Mouse (Mus musculus) gastrocnemius, postnatal 36 days (tissue): ENCODE data around the gene Atoh8. TPM values are rescaled to one million over a fixed set of nuclear protein-coding genes. Genes with fewer than 3 reads are reported as not detected.

Experiments used
- DNase-seq, 2 experiments: peaks; one replicate each; pipeline ENCODE4 v3.0.0; 2022
- intact Hi-C: fragments of 180-260 bp; cut with DNase I; formaldehyde crosslinking; loops from one replicate; pipeline ENCODE4 v1.15.1; 2025
- total RNA-seq, 2 experiments: library from RNA; stranded (reverse); gene quantifications; 2 replicates each; pipeline ENCODE4 v1.2.3; 2021

Gene Atoh8
- total RNA-seq, 2 experiments from 2014 or later, result 5.2 to 5.7 TPM

GRCm38 (mm10) chr6:72202732-72203131, 32.6 kb downstream of the Atoh8 start:
- intact Hi-C loops, result no loop called here
- no peak for DNase-seq

DNA sequence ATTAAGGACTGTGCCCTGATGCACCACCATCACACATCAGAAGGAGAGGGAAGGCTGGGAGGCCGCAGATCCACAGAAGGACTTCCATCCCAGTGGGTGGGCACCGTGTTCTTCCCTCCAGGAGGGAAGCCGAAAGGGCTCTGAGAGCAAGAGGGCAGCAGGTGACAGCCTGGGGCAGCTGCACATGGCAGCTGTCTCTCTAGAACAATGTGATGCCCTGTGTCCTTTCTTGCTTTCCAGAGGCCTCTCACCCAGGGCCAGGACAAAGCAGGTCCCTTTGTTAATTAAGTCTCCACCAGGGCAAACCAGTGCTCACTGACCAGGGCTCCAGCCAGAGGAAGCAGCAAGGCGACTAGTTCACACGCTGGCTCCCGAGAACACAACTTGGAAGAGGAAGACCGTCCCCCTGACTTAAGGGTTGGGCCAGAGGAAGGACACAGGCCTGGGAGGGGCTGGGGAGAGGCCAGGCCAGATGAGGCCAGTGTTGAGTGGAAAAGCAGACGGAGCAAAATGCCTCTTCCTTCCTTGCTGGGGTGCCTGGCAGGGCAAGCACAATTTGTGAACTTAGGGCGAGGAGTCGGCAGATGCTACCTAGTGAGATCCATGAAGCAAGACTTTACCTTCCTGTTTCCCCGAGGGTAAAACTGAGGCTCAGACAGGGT, 34.7 kb downstream of the Atoh8 start:
- peak; percentile 55 to 63 for DNase-seq
- intact Hi-C loops, result no loop called here

DNA sequence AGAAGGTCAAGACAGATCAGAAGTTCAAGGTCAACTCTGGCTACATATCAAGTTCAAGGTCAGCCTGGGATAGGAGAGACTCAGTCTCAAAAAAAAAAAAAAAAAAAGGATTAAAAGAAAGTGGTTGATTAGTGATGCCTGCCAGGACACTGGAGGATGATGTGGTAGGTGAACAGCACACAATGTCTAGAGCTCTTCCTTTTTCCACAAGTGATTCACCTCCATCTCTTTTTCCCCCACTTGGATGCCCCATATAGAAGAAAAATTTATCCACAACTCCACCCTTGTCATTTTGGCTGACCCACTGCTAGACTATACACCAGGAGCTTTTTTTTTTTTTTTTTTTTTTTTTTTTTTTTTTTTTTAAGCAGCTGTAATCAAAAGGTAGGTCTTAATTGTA, 37.9 kb downstream of the Atoh8 start:
- no peak for DNase-seq
- intact Hi-C loops, result no loop called here

DNA sequence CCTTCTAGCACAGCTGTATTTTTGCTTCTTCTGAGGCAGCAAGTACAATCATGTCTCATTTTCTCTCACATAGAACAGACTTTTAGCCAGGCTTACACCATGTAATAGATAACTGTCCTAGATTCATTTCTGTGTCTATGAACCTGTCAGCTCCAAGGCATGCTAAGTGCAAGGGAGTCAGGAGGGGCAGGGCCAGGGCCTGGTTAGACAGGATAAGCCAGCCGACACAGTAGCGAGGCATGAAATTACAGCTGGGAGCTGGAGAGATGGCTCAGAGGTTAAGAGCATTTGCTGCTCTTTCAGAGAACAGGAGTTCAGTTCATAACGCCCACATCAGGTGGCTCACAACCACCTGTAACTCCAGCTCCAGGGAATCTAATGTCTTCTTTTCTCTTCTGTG, 38.7 kb downstream of the Atoh8 start:
- intact Hi-C loops, result no loop called here
- no peak for DNase-seq

DNA sequence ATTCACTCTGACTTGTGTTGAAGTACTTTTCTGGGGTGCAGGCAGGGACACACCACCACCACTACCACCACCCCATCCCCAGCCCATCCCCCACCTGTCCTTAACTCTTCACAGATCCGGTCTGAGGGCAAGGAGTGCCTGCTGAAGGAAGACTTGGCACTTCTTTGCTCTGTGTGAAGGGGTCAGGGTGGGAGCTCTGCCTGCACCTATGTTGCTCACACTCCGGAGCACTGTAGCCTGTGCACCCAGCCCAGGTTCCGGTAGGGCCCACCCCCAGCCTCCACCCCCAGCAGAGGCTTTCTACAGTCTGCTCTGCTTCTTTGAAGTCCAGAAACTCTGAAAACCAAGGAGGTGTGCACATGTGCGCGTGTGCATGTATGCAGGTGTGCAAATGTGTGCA, 44.8 kb downstream of the Atoh8 start:
- no peak for DNase-seq
- intact Hi-C loops, result no loop called here

DNA sequence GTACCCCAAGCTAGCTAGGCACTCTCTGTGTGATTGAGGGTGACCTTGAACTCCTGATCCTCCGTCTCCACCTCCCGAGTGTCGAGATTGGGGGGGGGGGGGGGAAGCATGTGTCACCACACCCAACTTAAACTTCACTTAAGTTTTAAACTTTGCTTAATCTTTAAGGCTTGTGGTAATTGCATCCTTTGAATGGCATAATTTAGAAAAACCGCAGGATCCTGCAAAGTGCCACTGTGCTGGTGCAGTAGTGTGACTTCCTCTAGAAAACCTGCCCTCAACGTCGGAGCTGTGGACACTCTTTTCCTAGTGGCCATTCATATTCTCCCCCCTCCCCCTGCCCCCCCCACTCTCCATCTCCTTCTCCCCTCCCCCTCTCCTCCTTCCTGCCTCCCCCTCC, 45.3 kb downstream of the Atoh8 start:
- no peak for DNase-seq
- intact Hi-C loops, result no loop called here

DNA sequence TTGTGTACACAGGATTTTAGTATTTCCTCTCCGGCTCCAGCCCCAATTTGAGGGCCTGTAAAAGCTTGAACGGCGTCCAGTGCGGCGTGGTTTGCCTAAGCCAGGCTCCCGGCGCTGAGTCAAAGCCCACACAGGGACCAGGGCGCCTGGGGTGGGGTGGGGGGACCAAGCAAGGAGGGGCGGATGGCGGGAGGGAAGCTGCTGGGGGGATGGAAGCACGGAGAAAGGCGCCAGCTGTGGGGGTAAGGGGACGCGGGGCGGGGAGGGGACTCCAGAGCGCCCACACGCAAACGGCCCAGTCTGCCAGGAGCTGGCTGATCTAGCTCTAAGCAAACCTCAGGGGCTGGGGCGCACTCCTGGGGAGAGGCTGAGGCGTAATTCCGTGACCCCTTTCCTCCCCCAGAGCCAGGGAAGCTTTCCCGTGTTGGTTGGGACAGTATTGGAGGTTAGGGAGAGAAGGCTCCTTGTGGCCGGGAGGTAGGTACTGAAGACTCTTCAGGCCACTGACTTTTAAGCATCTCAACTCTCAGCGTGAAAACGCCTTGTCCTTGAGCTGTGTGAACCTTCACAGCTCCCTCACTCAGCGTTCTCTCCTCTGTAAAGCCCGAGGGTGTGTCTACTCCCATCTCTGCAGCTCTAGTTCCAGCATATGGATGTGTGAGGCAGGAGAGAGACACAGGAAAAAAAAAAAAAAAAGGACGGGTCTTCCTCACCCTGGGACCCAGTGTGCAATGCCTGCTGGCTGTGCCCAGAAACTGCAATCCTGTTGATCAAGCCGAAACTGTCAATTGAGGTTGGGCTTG, 46.1 kb downstream of the Atoh8 start:
- peak in 1 of 2 experiments; percentile 54 for DNase-seq
- intact Hi-C loops, result no loop called here

DNA sequence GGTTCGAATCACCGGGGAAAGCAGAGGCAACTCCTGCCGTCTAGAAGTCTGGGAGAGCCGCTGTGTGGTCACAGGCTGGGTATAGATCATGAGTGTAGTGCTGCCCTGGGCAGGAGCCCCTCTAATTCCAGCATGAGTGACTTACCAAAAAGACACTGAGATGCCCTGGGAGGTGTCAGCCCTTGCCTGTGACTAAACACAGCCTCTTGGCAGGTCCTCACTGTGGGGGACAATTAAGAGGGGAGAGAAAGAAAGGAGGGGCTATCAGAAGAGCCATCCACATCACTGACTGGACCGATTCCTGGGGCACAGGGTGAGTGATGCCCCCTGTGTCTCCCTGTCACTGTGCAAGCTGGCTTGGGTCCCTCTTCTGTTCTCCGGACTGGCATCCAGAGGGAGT, 48.6 kb downstream of the Atoh8 start:
- DNase-seq, result no peak
- intact Hi-C loops, result loop anchor here (1.0 to 2.0 kb wide), 4 partner anchors 30 to 223 kb away; no protein-coding TSS in a partner anchor

DNA sequence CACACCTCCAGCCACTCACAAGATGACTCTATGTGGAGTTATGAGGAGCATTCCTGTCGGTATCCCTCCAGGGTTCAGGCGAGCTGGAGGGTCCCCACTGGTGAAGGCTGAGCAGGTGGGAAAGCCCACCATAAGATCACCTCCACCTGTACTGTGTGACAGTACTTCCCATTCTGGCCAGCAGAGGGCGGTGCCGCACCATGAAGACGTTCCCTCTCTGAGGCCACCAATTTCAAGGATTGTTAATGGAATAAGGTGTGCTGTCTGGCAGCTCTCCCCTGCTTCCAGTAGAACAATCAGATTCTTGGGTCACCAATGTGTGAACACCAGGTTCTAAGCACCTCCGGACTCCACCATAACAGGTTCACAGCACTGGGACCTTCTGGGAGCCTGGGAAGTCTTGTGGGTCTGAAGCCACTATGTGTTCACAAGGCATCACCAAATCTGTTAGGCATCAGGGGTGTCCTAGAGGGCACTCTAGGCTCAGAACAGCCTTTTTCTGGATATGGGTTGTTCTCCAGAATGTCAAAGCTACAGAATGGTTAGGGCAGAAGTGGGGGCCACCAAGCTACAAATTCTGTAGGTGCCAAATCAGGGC, 49.4 kb downstream of the Atoh8 start:
- DNase-seq, result peak; percentile 68 to 86
- intact Hi-C loops, result loop anchor here (1.0 to 2.0 kb wide), 3 partner anchors 31 to 224 kb away; no protein-coding TSS in a partner anchor

GRCm38 (mm10) chr6:72184576-72184975, 50.8 kb downstream of the Atoh8 start:
- DNase-seq, result no peak
- intact Hi-C loops, result no loop called here

DNA sequence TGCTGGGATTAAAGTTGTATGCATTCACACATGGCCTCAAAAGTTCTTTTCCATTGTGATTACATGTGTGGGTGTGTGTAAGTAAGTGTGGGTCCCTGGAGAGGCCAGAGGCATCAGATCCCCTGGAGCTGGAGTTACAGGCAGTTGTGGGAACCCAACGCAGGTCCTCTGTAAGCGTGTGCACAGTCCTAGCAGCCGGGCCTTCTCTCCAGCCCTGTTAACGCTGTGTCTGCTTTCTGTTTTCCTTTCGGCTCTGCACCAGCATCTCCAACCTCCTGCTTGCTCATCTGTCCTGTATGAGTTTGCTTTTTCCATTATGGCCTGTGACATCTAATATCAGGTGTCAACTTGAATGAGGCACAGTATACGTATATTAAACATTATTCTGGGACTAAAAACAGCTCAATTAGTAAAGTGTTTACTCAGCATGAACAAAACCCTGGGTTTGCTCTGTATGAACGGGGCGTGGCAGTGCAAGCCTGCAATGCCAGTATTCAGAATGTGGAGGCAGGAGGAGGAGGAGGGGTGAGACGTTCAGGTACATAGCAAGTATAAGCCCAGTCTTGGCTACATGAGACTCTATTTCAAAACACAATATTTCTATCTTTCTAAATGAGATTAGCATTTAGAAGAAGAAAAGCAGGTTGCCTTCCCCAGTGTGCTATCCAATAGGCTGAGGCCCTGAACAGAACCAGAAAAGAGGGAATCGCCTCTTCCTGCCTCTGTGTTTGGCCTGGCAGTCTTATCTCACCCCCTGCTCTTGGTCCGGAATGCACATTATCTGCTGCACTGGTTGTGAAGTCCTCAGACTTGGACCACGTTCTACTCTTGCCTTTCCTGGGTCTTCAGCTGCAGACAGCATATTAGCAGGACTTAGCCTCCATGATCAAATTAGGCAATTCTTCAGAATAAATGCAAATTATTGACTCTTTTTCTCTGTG, 55.5 kb downstream of the Atoh8 start:
- no peak for DNase-seq
- intact Hi-C loops, result no loop called here

DNA sequence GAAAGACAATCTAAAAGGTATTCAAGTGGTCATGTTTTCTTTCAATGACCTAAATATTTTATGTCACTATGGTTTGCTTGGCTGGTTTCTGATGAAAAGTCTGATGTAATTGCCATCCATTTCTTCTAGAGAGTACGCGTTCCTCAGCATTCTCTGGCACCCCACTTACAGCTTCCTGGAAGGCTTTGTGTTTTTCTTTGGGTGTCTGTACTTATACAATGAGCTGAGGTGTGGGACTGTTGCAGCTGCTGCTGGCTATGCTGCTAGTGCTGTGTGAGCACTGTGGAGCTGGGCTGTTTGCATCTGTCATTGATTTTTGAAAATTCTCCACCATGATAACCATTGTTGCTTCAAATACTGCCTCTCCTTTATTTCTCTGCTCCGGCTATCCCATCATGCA, 56.4 kb downstream of the Atoh8 start:
- intact Hi-C loops, result no loop called here
- no peak for DNase-seq

DNA sequence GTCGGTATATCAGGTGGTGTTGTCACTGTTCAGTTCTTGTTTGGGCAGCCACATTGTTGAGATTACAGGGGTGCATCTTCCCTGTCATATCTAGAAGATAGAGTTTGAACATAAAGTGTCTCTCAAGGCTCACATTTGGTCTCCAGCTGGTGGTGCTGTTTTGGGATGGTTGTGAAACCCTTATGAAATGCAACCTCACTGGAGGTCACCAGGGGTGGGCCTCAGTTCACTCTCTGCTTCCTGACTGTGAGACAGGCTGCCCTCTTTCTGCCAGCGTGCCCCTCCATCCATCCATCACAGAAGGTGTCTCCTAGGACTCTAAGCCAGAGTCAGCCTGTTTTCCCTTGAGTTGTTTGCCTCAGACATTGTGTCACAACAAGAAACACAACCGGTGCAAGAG, 58.0 kb downstream of the Atoh8 start:
- intact Hi-C loops, result no loop called here
- no peak for DNase-seq

DNA sequence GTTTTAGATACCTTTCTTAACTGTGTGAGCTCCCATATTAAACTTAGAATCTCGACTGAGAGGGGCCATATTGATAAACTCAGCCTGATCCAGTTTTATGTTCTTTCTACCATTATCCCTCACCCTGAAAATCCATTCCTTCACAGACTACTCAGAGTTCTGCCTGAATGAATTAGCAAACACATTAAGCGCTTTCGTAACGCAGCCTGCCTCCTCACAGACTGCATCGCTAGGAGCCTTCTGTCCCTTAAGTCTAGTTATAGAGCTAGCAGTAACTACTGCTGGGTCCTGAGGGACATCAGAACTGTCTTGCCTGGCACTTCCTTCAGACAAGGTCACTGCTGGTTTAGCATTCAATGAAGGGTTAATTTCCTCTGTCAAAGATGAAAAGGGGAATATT, 59.4 kb downstream of the Atoh8 start:
- intact Hi-C loops, result no loop called here
- DNase-seq, result no peak

GRCm38 (mm10) chr6:72175419-72175818, 60.0 kb downstream of the Atoh8 start:
- intact Hi-C loops, result no loop called here
- no peak for DNase-seq

- intact Hi-C loops, result no loop called here
These were observed 62.0 kb downstream of the Atoh8 start for GRCm38 (mm10) chr6:72173350-72173749.

GRCm38 (mm10) chr6:72171391-72171790, 64.0 kb downstream of the Atoh8 start:
- no peak for DNase-seq
- intact Hi-C loops, result no loop called here

More at GRCm38 (mm10) chr6:72173350-72173749, 62.0 kb downstream of the Atoh8 start:
- no peak for DNase-seq

DNA sequence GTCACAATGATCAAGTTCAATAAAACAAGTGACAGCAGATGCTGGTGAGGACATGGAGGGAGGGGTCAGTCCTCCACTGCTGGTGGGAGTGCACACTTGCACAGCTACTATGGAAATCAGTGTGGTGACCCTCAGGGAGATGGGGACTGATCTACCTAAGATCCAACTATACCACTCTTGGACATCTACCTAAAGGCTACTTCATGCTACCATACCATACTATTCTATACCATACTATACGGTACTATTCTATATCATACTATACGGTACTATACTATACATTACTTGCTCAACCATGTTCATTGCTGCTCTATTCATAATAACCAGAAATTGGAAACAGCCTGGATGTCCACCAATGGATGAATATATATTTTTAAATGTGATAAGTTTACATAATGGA, 69.5 kb downstream of the Atoh8 start:
- intact Hi-C loops, result loop anchor here (2.0 to 5.0 kb wide), 2 partner anchors 237 to 294 kb away; no protein-coding TSS in a partner anchor
- no peak for DNase-seq

GRCm38 (mm10) chr6:72164321-72165275, 70.8 kb downstream of the Atoh8 start:
- intact Hi-C loops, result loop anchor here (2.0 to 5.0 kb wide), 3 partner anchors 67 to 292 kb away; partner anchors contain the start of gene St3gal5
- peak; percentile 82 to 89 for DNase-seq
